Mouse (Mus musculus) frontal cortex, adult (tissue): ENCODE measurements around the gene Gm13287.
"Not testable (repeated sequence)": the region's sequence is repeated elsewhere in the genome, so short reads cannot be mapped to it uniquely, and the experiment has no call there.

Source experiments
- ATAC-seq: cut with Nextera tagmentation; 2 replicates; pipeline ENCODE4 v1.9.2; 2017; ENCODE audit warnings: mild to moderate bottlenecking, moderate library complexity, mixed read lengths; ENCODE audit not compliant: low TSS enrichment

The Gm13287 gene

DNA sequence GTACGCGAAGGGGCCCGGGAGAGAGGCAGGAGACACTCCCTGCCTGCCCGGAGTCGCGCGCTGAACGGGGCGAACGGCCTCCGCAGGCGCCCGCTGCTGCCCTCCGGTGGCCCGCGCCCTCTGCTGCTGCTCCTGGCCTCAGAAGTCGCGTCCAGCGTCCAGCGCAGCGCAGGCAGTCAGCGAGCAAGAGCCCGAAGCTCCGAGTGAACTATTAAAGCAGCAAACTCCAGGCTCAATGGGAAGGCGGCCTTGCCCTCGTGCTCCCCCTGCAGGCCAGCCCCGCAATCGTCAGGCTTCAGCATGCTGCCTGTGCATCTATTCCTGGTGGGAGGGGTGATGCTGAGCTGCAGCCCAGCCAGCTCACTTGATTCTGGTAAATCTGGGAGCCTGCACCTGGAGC, 6.0 kb upstream of the Gm13287 start, which contains the start of gene Gm13279:
Gm13279 (plus strand) TSS at position 301 of the 400 bp plus-strand sequence.
- not testable (repeated sequence) for ATAC-seq

DNA sequence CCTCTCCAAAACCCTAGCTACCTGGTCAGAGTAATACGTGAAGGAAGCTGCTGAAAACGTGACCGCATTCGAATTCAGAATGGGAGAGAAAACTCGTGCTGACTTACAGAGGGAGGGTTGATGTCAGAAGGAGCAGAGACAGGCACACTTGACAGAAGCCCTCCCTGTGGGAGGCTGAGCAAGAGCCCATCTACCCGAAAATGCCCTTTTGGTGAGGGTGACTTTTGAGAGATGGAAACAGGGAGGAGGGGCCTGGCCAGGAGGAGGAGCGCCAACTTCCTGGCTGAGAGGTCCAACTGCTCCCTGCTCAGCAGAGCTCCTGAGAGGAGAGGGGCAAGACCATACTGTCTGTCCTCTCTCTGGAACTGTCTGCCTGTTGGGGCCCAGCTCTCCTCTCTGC, 3.7 kb upstream of the Gm13287 start, which contains the start of gene Gm13285:
Gm13285 (plus strand) TSS at position 301 of the 400 bp plus-strand sequence.
- ATAC-seq: not testable (repeated sequence)

GRCm38 (mm10) chr4:88805231-88805630, 2.2 kb downstream of the Gm13287 start, which contains the start of gene Gm13288:
Gene Gm13288, plus strand, starts transcription at chr4:88805531.
- not testable (repeated sequence) for ATAC-seq

DNA sequence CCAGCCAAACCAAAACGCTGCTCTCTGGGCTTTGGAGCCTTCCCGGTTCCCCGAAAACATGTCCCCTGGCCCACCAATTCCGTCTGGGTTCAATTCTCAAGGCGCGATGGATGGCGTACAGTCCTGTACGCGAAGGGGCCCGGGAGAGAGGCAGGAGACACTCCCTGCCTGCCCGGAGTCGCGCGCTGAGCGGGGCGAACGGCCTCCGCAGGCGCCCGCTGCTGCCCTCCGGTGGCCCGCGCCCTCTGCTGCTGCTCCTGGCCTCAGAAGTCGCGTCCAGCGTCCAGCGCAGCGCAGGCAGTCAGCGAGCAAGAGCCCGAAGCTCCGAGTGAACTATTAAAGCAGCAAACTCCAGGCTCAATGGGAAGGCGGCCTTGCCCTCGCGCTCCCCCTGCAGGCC, 2.7 kb downstream of the Gm13287 start:
- not testable (repeated sequence) for ATAC-seq

GRCm38 (mm10) chr4:88815928-88816327, 12.9 kb downstream of the Gm13287 start, which contains the start of gene Ifna7:
Gene Ifna7, plus strand, starts transcription at chr4:88816228.
- no peak for ATAC-seq

GRCm38 (mm10) chr4:88819659-88820058, 16.6 kb downstream of the Gm13287 start, which contains the start of gene Ifna11:
Gene Ifna11, plus strand, starts transcription at chr4:88819959.
- ATAC-seq: no peak

DNA sequence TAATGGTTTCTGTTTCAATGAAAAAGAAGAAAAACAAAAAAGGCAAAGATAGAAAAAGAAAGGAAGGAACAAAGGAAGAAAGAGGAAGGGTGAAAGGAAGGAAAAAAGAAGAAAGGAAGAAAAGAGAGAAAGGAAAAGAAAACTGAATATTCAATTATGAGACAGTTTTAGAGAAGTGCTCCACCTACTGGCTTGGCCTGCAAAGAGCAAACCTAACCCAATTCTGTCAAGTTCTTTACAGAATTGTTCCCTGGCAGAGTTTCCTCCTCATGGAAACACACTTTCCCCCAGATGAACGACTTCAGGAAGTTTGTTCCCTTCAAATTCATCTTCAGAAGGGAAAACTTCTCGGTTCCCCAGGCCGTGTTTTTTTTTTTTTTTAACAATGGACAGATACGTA, 19.9 kb downstream of the Gm13287 start:
- peak; percentile 77 for ATAC-seq

- ATAC-seq: not testable (repeated sequence)
Measured at GRCm38 (mm10) chr4:88827116-88827515, 24.1 kb downstream of the Gm13287 start, which contains the start of gene Ifna6. Gene Ifna6, plus strand, starts transcription at chr4:88827416.

DNA sequence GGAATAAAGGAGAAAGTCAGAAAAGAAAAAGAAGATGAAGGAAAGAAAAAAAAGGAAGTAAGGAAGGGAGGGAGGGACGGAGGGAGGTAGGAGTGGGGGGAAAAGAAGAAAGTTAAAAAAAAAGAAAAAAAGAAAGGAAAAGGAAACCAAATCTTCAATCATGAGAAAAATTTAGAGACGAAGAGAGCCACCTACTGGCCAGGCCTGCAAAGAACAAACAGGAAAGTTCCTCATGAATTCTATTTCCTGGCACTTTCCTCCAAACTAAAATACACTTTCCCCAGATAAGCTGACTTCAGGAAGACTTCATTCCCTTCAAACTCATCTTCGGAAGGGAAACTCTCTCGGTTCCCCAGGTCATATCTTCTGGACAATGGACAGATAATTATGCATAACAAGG, 27.5 kb downstream of the Gm13287 start:
- ATAC-seq: peak; percentile 67; the same call in 1 of the 2 replicates

DNA sequence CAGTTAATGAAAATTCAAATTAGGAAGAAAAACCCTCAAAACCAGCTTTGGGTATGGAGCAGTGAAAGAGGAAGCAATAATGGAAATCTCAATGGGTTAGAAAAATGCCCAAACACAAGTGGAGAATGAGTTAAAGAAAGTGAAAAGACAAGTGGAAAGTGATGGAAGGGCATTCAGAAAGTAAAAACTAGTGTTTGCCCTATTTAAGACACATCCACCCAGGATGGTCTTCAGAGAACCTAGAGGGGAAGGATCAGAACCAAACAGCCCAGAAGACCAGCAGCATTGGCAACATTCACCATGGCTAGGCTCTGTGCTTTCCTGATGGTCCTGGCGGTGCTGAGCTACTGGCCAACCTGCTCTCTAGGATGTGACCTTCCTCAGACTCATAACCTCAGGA, 32.2 kb downstream of the Gm13287 start, which contains the start of gene Ifna5:
Ifna5 (plus strand) TSS at position 301 of the 400 bp plus-strand sequence.
- not testable (repeated sequence) for ATAC-seq

- peak; percentile 57; the same call in 1 of the 2 replicates for ATAC-seq
Measured at GRCm38 (mm10) chr4:88838828-88839227, 35.8 kb downstream of the Gm13287 start.

GRCm38 (mm10) chr4:88840058-88840457, 37.0 kb downstream of the Gm13287 start:
- no peak for ATAC-seq

- no peak for ATAC-seq
Measured at GRCm38 (mm10) chr4:88841438-88841911, 38.4 kb downstream of the Gm13287 start, which contains the start of gene Ifna4. Gene Ifna4, plus strand, starts transcription at chr4:88841861.

DNA sequence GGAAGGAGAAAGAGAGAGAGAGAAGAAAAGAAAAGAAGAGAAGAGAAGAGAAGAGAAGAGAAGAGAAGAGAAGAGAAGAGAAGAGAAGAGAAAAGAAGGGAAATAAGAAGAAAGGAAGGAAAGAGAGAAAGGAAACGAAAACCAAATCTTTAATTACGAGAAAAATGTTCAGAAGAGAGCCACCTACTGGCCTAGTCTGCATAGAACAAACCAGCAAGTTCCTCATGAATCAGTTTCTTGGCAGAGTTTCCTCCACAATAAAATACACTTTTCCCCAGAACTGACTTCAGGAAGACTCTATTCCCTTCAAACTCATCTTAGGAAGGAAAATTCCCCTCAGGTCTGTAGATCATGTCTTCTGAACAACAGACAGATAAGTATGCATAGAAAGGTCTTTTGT, 42.3 kb downstream of the Gm13287 start:
- ATAC-seq: peak; percentile 62

GRCm38 (mm10) chr4:88849698-88850097, 46.6 kb downstream of the Gm13287 start, which contains the start of gene Ifna1:
Gene Ifna1, plus strand, starts transcription at chr4:88850087.
- ATAC-seq: no peak

DNA sequence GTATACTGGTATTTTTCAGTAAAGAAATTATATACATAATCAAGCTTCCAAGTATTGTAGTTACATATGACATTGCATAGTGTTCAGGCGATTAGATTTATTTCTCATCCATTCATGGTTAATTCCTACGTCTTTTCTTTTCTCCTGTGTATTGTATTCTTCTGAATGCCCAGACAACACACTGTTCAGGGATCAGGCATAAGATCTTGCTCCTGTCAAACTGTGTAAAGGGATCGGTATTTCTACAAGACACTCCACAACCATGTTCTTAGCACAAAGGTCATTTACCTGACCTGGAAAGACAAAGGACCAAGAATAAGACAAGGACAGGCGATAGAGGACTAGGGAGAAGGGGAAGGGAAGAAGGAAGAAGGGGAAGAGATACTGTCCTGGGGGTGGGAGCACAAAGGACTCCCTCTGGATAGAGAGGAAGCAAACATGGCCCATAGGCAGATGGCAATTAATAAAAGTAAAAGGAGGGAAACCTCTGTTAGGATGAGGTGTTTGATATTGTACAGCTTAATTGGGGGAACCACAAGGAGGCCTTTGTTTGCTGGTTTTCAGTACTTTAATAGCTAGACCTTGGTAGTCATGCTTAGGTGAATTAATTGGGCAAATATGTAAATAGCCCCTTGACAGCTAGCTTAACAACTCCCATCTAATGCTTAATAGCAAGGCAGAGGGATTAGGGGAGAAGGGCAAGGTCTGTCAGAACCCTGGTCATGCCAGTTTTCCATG, 48.1 kb downstream of the Gm13287 start:
- no peak for ATAC-seq
